In genomic region chr10:56378648-56379254, GRCm38 (mm10) we compare ENCODE assay signal across 8 mouse cellular contexts. TPM values are rescaled to one million over a fixed set of nuclear protein-coding genes. Genes with fewer than 3 reads are reported as not detected.
DNase-seq lines count a peak whose midpoint lies in the region; ATAC-seq and TF ChIP-seq lines count a peak whose summit lies in the region.

No protein-coding gene starts in this region.

- ATAC-seq in Patski: peak; percentile 70
- ATAC-seq in embryonic facial prominence, embryonic 15.5 days (ENCODE audit: insufficient number of reproducible peaks, low FRiP score, low TSS enrichment, low read depth): peak; percentile 69
- peak; percentile 35; the same call in 1 of the 2 replicates for ATAC-seq in heart, postnatal 0 days (ENCODE audit: insufficient read depth, low read depth)

- in situ Hi-C loops in Patski (cut with MboI; ENCODE audit: low pct_unique_long_range_greater_than_20kb): no loop called here

- H3K27me3 ChIP-seq in Patski: no peaks in the 10 kb centered on the region
- no peaks in the 10 kb centered on the region for H3K27me3 ChIP-seq in embryonic facial prominence, embryonic 15.5 days
- no peaks in the 10 kb centered on the region for H3K27me3 ChIP-seq in heart, postnatal 0 days (ENCODE audit: control insufficient read depth, insufficient read depth, low read length)

- no peaks in the 10 kb centered on the region for H3K36me3 ChIP-seq in embryonic facial prominence, embryonic 15.5 days
- H3K36me3 ChIP-seq in heart, postnatal 0 days (replicated peaks; ENCODE audit: control insufficient read depth, insufficient read depth, low read length): no peaks in the 10 kb centered on the region

- no peak for TF ChIP-seq CTCF in Patski (IDR thresholded peaks at IDR 0.05)
- no peak for TF ChIP-seq CTCF in heart, postnatal 0 days (IDR thresholded peaks at IDR 0.05; ENCODE audit: low read depth)

- peak overlapping the region; percentile 69 for H3K4me3 ChIP-seq in embryonic facial prominence, embryonic 15.5 days (replicated peaks)
- peak overlapping the region; percentile 86 for H3K4me3 ChIP-seq in heart, postnatal 0 days (ENCODE audit: low read depth, low read length)

- 0% methylated on average over 35 of the region's 35 CpGs for WGBS in embryonic facial prominence, embryonic 15.5 days
- whole genome bisulfite sequencing in heart, postnatal 0 days: under 1% methylated on average over 35 of the region's 35 CpGs

- POLR2A ChIA-PET in Patski (lab: Charles Lee): no interaction called here

- peak; percentile 29 to 58 for DNase-seq in cerebellum, postnatal 25 days
- no peak for DNase-seq in cerebellum, adult 9-11 months
- no peak for DNase-seq in Patski (ENCODE audit: low read depth, low spot score)
- no peak for DNase-seq in heart, postnatal 0 days (ENCODE audit: low spot score)
- peak; percentile 61 for DNase-seq in kidney, postnatal 14 days
- DNase-seq in lung, postnatal 25 days (ENCODE audit: low spot score): peak; percentile 67
- peak; percentile 51 for DNase-seq in right cerebral cortex, postnatal 4 days

- TF ChIP-seq EP300 in heart, postnatal 0 days (IDR thresholded peaks at IDR 0.05; ENCODE audit: low read depth): no peak

- peak overlapping the region; percentile 53 for H3K4me2 ChIP-seq in embryonic facial prominence, embryonic 15.5 days (replicated peaks)
- H3K4me2 ChIP-seq in heart, postnatal 0 days (ENCODE audit: low read depth, low read length): peak overlapping the region; percentile 70

- H3K9ac ChIP-seq in embryonic facial prominence, embryonic 15.5 days: peak overlapping the region; percentile 73
- H3K9ac ChIP-seq in heart, postnatal 0 days (replicated peaks; ENCODE audit: low read depth, low read length): peak overlapping the region; percentile 95

- H3K27ac ChIP-seq in embryonic facial prominence, embryonic 15.5 days (replicated peaks): peak overlapping the region; percentile 93
- H3K27ac ChIP-seq in heart, postnatal 0 days (ENCODE audit: low read depth): peak overlapping the region; percentile 97

- CTCF ChIA-PET in Patski (lab: Charles Lee): interaction anchor here (0.7 to 0.9 kb wide), 2 partner anchors 45 to 180 kb away, joined by 3 read pairs; no protein-coding TSS in a partner anchor

- no peaks in the 10 kb centered on the region for H3K9me3 ChIP-seq in embryonic facial prominence, embryonic 15.5 days (replicated peaks)
- H3K9me3 ChIP-seq in heart, postnatal 0 days (replicated peaks; ENCODE audit: control insufficient read depth, low read length): no peaks in the 10 kb centered on the region

- 0 out of 2 replicates have a peak, but pooled peaks cover 10% of the 10 kb centered on the region for H3K4me1 ChIP-seq in embryonic facial prominence, embryonic 15.5 days
- no peaks in the 10 kb centered on the region for H3K4me1 ChIP-seq in heart, postnatal 0 days (ENCODE audit: control insufficient read depth, insufficient read depth)

RNA-seq across cellular contexts. Expression of gene Gja1, which starts 1.6 kb away (rescaled TPM):
- 19.0 TPM for polyA plus RNA-seq in Patski (2021)
- polyA plus RNA-seq in embryonic facial prominence, embryonic 15.5 days (2015; fragmentation: Nextera tagmentation; extraction: Ambion mirVana): 339 and 357 TPM in 2 replicates
- 198 and 396 TPM in 2 replicates for total RNA-seq in heart, postnatal 0 days (2014; rRNA removed; ENCODE audit: low replicate concordance)
- 579 and 613 TPM in 2 replicates for polyA plus RNA-seq in heart, postnatal 0 days (2015; fragmentation: Nextera tagmentation; extraction: Ambion mirVana)

Comparison
In these comparisons a context has a peak if more than half of its experiments do, and no peak if none do; other contexts are left out.
1. DNase-seq: peak in cerebellum, postnatal 25 days (2 of 2), kidney, postnatal 14 days (single experiment), lung, postnatal 25 days (single experiment) and right cerebral cortex, postnatal 4 days (single experiment); none in cerebellum, adult 9-11 months (single experiment), Patski (single experiment) and heart, postnatal 0 days (single experiment).
2. RNA of gene Gja1, which starts 1.6 kb away (polyA plus RNA-seq): 579 to 613 TPM in heart, postnatal 0 days and 339 to 357 TPM in embryonic facial prominence, embryonic 15.5 days; 19.0 TPM in Patski (single experiment); every median in the first group is over 10 times any median in the second.
3. Peak in every context shown above with its lines, with median percentiles within 50 percentile points of each other: ATAC-seq.